Mouse (Mus musculus): Measurements from ENCODE around the gene Tedc2. TPM values are rescaled to one million over a fixed set of nuclear protein-coding genes. Genes with fewer than 3 reads are reported as not detected.

Gene Tedc2
- polyA plus RNA-seq, 1 experiment, result 12.7 TPM

DNA sequence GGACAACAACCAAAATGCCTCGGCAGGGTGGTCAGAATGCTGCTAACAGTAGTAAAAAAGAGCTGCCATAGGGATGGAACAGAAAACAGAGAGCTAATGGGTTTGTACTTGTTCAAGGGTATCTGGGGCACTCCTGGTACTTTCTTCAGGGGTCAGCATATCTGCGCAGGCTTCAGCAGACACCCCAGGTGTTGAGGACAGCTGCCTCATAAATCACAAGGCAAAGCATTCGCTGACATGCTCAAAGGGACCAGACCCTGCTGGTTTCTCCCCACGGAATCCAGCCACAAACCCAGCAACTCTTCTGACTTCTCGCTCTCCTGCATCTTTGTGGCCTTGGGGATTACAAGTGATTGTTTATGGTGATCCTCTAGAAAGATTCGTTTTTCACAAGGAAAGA, 2.0 kb upstream of the Tedc2 start:
- no peak for DNase-seq
- H3K4me3 ChIP-seq (replicated peaks; ENCODE audit: extremely low read depth, low read depth, low read length), result no peak overlapping the region
- 75% methylated on average over 6 of the region's 6 CpGs for WGBS
- H3K4me1 ChIP-seq (ENCODE audit: control insufficient read depth, insufficient read depth, low read length), result peaks cover 10% of the 10 kb centered on the region
- TF ChIP-seq CTCF (IDR thresholded peaks at IDR 0.05; ENCODE audit: insufficient read depth, low read length) (no peak), POLR2A (IDR thresholded peaks at IDR 0.05; ENCODE audit: borderline replicate concordance, extremely low read depth, low read depth, low read length) (no peak)

DNA sequence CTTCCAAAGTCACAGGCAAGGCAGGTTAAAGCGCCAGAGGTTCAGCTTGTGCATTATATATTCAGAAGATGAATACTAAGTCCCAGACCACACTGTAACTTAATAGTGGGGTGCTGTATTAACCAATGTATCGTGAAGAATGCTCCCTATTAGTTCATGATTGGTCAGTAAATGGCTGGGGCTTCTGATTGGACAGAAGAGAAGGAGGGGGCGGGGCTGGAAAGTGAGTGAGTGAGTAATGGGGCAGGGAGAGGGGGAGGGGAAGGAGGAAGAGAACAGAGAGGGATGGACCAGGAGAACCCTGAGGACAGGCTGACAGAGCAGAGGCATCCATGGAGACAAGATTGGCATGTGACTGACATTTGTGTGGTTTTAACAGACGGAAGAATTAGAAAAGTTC, 3.8 kb downstream of the Tedc2 start:
- WGBS, result 75% methylated on average over 4 of the region's 4 CpGs
- H3K4me1 ChIP-seq (ENCODE audit: control insufficient read depth, insufficient read depth, low read length), result peaks cover 14% of the 10 kb centered on the region
- H3K4me3 ChIP-seq (replicated peaks; ENCODE audit: extremely low read depth, low read depth, low read length), result no peak overlapping the region
- TF ChIP-seq POLR2A (IDR thresholded peaks at IDR 0.05; ENCODE audit: borderline replicate concordance, extremely low read depth, low read depth, low read length) (no peak), CTCF (IDR thresholded peaks at IDR 0.05; ENCODE audit: insufficient read depth, low read length) (no peak)
- no peak for DNase-seq

DNA sequence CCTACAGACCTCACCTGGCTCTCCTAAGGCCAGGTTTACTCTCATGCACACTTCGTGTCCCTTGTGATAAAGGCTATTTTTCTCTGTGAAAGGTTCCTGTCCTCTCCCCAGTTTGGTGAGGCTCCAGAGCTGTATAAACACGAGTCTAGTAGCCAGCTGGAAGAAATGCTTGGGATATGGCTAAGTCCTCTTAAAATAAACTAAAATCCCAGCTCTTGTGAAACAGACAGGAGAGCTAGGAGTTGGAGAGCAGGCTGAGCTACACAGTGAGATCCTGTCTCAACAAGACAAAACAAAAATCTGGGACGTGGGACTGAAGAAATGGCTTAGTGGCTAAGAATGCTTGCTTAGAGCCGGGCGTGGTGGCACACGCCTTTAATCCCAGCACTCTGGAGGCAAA, 7.5 kb downstream of the Tedc2 start:
- DNase-seq, result no peak
- WGBS, result 44% methylated on average over 6 of the region's 6 CpGs

DNA sequence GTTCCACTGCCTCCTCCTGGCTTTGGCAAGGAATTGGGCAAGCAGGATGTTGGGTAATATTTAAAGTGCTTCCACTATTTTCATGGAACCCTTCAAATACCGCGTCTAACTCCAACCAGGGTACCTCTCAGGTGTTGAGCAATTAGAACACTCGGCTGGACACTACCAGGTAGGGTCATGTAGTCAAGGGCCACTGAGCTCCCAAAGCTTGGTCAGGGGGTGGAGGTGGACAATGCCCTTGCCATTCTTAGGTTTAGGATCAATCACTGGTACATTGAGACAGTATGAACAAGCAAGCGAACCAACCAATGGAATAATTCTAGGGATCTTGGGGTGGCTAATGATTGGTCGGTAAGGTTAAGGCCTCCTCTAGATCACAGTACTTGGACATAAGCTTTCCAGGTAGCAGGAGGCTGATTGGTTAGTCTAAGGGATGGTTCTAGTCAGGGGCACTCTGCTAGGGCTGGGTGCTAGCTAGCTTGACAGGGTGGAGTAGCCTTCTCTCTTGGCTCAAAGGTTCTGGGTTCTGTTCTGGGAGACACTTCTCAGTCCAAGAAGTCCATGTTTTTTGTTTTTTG, 8.1 kb downstream of the Tedc2 start:
- 37% methylated on average over 5 of the region's 5 CpGs for WGBS
- TF ChIP-seq POLR2A (IDR thresholded peaks at IDR 0.05; ENCODE audit: borderline replicate concordance, extremely low read depth, low read depth, low read length) (no peak), CTCF (IDR thresholded peaks at IDR 0.05; ENCODE audit: insufficient read depth, low read length) (no peak)
- no peak for DNase-seq
- Histone ChIP-seq H3K4me1 (ENCODE audit: control insufficient read depth, insufficient read depth, low read length) (peaks cover 16% of the 10 kb centered on the region), H3K4me3 (replicated peaks; ENCODE audit: extremely low read depth, low read depth, low read length) (peak overlapping the region; percentile 39)

More for the DNA sequence above, 7.5 kb downstream of the Tedc2 start:
- Histone ChIP-seq H3K4me1 (ENCODE audit: control insufficient read depth, insufficient read depth, low read length) (peaks cover 13% of the 10 kb centered on the region), H3K4me3 (replicated peaks; ENCODE audit: extremely low read depth, low read depth, low read length) (no peak overlapping the region)
- no peak for TF ChIP-seq POLR2A (IDR thresholded peaks at IDR 0.05; ENCODE audit: borderline replicate concordance, extremely low read depth, low read depth, low read length)
- no peak for TF ChIP-seq CTCF (IDR thresholded peaks at IDR 0.05; ENCODE audit: insufficient read depth, low read length)

DNA sequence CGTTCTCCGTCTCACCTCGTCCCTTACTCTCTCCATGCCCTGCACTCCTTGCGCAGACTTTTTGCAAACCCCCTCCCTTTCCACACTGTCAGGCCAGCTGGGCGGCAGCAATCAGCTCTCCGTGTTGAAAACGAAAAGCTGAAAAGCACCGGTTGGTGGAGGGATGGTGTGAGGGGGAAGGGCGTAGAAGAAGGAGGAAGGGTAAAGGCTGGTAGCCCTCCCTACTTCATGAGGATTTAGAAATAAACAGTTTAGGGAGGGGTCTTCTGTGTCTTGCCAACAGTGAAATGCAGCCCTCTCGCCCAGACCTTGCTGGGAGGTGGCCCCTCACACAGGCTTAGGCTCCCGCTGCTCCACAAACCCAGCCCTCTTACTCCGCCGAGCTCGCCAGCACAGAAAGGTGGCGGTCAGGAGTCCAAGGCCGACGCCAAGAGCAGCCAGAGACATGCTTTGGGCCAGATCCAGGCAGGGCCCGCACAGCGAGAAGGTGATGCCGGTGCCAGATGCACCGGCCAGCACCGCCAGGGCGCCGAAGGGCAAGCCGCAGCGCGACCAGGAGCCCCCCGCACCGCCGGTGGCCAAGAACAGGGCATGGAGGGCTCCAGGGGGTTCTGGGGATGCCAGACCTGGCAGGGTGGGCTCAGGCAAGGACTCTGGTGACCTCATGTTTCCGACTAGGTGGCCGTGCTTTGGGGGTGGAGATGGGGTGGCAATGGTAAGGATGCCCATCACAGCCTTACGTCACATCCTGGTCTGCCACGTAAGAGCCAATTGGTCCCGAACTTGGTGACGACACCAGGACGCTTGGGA, 8.8 kb downstream of the Tedc2 start:
- TF ChIP-seq POLR2A (IDR thresholded peaks at IDR 0.05; ENCODE audit: borderline replicate concordance, extremely low read depth, low read depth, low read length), result peak; percentile 53; the same call in 1 of the 2 replicates
- TF ChIP-seq CTCF (IDR thresholded peaks at IDR 0.05; ENCODE audit: insufficient read depth, low read length), result peak; percentile 10; the same call in 1 of the 2 replicates
- DNase-seq, result peak; percentile 59
- peaks cover 16% of the 10 kb centered on the region for H3K4me1 ChIP-seq (ENCODE audit: control insufficient read depth, insufficient read depth, low read length)
- 6% methylated on average over 37 of the region's 37 CpGs for WGBS
- H3K4me3 ChIP-seq (replicated peaks; ENCODE audit: extremely low read depth, low read depth, low read length), result peak overlapping the region; percentile 60

DNA sequence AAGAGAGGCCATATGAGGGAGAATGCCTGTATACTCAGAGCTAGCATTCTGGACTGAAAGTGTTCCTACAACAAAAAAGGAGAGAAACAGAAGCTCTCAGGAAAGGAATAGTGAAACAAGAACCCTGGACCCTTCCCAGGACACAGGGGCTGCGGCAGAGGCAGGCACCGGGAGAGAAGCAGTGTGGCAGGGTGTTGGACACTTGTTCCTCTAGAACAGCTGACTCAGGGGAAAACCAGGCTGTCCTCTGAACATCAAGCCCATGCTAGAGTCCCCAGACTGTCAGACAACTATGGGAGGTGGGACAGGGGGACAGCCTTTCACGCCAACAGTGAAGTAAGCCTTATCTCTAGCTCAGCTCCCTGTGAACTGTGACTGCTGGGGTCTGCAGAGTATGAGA, 10.1 kb downstream of the Tedc2 start:
- DNase-seq, result no peak
- TF ChIP-seq CTCF (IDR thresholded peaks at IDR 0.05; ENCODE audit: insufficient read depth, low read length) (no peak), POLR2A (IDR thresholded peaks at IDR 0.05; ENCODE audit: borderline replicate concordance, extremely low read depth, low read depth, low read length) (no peak)
- H3K4me1 ChIP-seq (ENCODE audit: control insufficient read depth, insufficient read depth, low read length), result peaks cover 20% of the 10 kb centered on the region
- 82% methylated on average over 3 of the region's 3 CpGs for WGBS
- H3K4me3 ChIP-seq (replicated peaks; ENCODE audit: extremely low read depth, low read depth, low read length), result no peak overlapping the region

DNA sequence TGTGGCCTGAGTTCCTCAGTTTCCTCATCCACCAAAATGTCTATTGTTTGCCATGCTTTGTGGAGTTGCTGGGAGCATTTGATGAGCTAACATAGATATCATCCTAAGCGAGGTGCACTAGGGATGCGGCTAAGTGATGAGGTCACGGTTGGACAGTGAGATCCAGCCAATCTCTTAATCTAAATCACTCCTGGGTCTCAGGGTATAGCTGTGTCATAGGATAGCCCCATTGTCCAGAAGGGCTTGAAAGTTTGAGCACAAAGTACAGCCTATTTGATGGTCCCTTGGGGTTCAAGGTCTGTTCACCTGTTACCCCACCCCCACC, 10.8 kb downstream of the Tedc2 start:
- H3K4me3 ChIP-seq (replicated peaks; ENCODE audit: extremely low read depth, low read depth, low read length), result no peak overlapping the region
- WGBS, result 78% methylated on average over 3 of the region's 3 CpGs
- TF ChIP-seq CTCF (IDR thresholded peaks at IDR 0.05; ENCODE audit: insufficient read depth, low read length), result no peak
- no peak for TF ChIP-seq POLR2A (IDR thresholded peaks at IDR 0.05; ENCODE audit: borderline replicate concordance, extremely low read depth, low read depth, low read length)
- DNase-seq, result no peak
- H3K4me1 ChIP-seq (ENCODE audit: control insufficient read depth, insufficient read depth, low read length), result peaks cover 21% of the 10 kb centered on the region

DNA sequence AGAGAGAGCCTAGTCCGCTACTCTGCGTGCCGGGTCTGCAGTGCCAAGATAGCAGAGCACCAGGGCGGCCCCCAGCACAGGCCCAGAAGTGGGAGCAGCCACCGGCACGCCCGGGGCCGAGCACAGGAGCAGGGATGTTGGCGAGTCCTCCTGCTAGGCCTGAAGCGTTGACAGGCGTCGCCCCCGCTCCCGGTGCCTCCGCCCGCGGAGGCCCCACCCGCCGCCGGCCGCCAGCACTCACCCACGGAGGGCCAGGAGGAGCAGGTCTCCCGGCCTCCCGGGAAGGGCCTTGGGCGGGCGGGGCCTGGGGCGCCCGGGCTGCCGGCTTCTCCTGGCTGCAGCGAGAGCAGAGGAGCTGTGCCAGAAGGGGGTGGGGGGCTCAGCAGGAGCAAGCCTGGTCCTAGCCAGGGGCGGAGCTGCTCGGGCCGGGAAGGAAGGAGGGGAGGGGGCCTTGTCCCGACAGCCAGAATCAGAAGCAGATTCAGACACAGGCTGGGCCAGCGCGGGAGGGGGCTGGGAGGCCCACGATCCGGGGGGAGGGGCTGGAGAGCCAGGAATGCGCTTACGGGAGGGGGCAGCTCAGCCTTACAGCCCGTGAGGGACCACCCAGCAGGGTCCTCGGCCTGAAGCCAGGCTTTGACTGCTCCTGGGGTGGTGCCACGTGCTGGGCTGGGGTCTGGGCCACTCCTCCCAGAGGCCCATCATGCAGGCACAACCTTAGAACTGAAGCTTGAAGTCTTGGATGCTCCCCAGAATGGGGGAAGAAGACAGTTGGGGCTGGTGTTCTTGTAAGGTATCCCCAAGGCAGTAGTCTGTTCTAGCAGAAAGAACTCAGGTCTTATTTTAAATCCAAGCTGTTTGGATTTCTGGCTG, 11.4 kb downstream of the Tedc2 start, which contains the start of gene Ntn3:
Gene Ntn3, minus strand, starts transcription at position 489 of the 873 bp plus-strand sequence.
- Histone ChIP-seq H3K4me3 (replicated peaks; ENCODE audit: extremely low read depth, low read depth, low read length) (peak within 1 kb of the TSS; percentile 53), H3K4me1 (ENCODE audit: control insufficient read depth, insufficient read depth, low read length) (peaks cover 24% of the 10 kb centered on the region)
- DNase-seq, result peak; percentile 57
- TF ChIP-seq POLR2A (IDR thresholded peaks at IDR 0.05; ENCODE audit: borderline replicate concordance, extremely low read depth, low read depth, low read length) (no peak), CTCF (IDR thresholded peaks at IDR 0.05; ENCODE audit: insufficient read depth, low read length) (no peak)
- 5% methylated on average over 42 of the region's 43 CpGs for WGBS

DNA sequence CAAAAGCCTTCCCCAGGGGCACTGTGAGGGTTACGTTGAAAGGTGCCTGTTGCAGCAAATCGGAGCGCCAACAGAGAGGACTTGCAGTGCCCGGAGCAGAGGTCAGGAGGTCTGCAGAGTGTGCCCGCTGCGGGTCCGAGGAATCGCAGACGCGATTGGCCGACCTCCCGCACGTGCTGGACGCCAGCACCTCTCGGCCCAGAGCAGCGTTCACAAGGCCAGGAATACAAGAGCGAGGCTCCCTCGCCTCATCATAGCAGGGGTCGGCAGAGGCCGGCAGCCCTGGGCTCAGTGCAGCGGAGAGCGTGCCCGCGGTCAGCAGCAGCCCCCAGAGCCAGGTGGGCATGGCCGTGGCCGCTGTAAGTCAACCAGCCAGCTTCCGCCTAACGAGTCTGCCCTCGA, 12.0 kb downstream of the Tedc2 start:
- H3K4me3 ChIP-seq (replicated peaks; ENCODE audit: extremely low read depth, low read depth, low read length), result peak overlapping the region; percentile 53
- DNase-seq, result no peak
- 9% methylated on average over 29 of the region's 29 CpGs for WGBS
- peaks cover 24% of the 10 kb centered on the region for H3K4me1 ChIP-seq (ENCODE audit: control insufficient read depth, insufficient read depth, low read length)
- no peak for TF ChIP-seq CTCF (IDR thresholded peaks at IDR 0.05; ENCODE audit: insufficient read depth, low read length)
- 0 out of 2 replicates have a peak, but pooled peaks have one; percentile 3 for TF ChIP-seq POLR2A (IDR thresholded peaks at IDR 0.05; ENCODE audit: borderline replicate concordance, extremely low read depth, low read depth, low read length)
